Mouse (Mus musculus) midbrain, embryonic 10.5 days (tissue): Measurements from ENCODE around the gene Aspn. TPM values are rescaled to one million over a fixed set of nuclear protein-coding genes. Genes with fewer than 3 reads are reported as not detected.

Source experiments
- DNase-seq: peaks from one replicate; pipeline ENCODE4 v3.0.0-alpha.2; 2017; ENCODE audit warnings: low spot score
- H3K27ac ChIP-seq: fragments of 300-500 bp; sonication (generic); replicated peaks from 2 replicates; pipeline ENCODE4 v1.5.1; 2016; ENCODE audit warnings: mild to moderate bottlenecking
- H3K27me3 ChIP-seq: fragments of 300-500 bp; sonication (generic); 2 replicates; pipeline ENCODE4 v1.6.1; 2016; ENCODE audit warnings: low read depth, mild to moderate bottlenecking; ENCODE audit not compliant: poor library complexity, severe bottlenecking
- H3K36me3 ChIP-seq: fragments of 300-500 bp; sonication (generic); 2 replicates; pipeline ENCODE4 v1.6.1; 2016; ENCODE audit warnings: mild to moderate bottlenecking, moderate library complexity
- H3K4me1 ChIP-seq: fragments of 300-500 bp; sonication (generic); 2 replicates; pipeline ENCODE4 v1.6.1; 2016
- H3K4me3 ChIP-seq: fragments of 300-500 bp; sonication (generic); 2 replicates; pipeline ENCODE4 v1.5.1; 2016; ENCODE audit warnings: mild to moderate bottlenecking, moderate library complexity
- H3K9me3 ChIP-seq: fragments of 300-500 bp; sonication (generic); replicated peaks from 2 replicates; pipeline ENCODE4 v1.6.1; 2016; ENCODE audit warnings: mild to moderate bottlenecking
- WGBS: fragments of 180-500 bp; shearing (Covaris S2); methylation state at CpG from one replicate; pipeline ENCODE4 v1.1.7; 2016; 5-methylcytosine and 5-hydroxymethylcytosine counted together
- polyA plus RNA-seq: library from polyadenylated mRNA; unstranded; fragments of >200 nt; fragmentation: Nextera tagmentation; extraction: Ambion mirVana; gene quantifications from 2 replicates; pipeline ENCODE4 v1.2.1, GENCODE M21; 2016

The Aspn gene
- polyA plus RNA-seq, 1 experiment from 2014 or later: 0.15 TPM

- DNase-seq: no peak
- 83% methylated on average over 4 of the region's 4 CpGs for whole genome bisulfite sequencing
Observed at GRCm38 (mm10) chr13:49607714-49608113, 63.5 kb downstream of the Aspn start, which contains the start of gene Ogn. TSS of gene Ogn (plus strand) at chr13:49608046.

GRCm38 (mm10) chr13:49608589-49609322 is 64.5 kb downstream of the Aspn start:
- H3K27me3 ChIP-seq: no peaks in the 10 kb centered on the region
- H3K4me1 ChIP-seq: no peaks in the 10 kb centered on the region
- no peak overlapping the region for H3K4me3 ChIP-seq
- H3K36me3 ChIP-seq: no peaks in the 10 kb centered on the region
- no peak overlapping the region for H3K27ac ChIP-seq
- no peak for DNase-seq
- 89% methylated on average over 4 of the region's 4 CpGs for WGBS
- no peaks in the 10 kb centered on the region for H3K9me3 ChIP-seq

More at GRCm38 (mm10) chr13:49607714-49608113, 63.5 kb downstream of the Aspn start, which contains the start of gene Ogn:
- no peak within 1 kb of the TSS for H3K27ac ChIP-seq
- no peaks in the 10 kb centered on the region for H3K9me3 ChIP-seq
- no peak within 1 kb of the TSS for H3K4me3 ChIP-seq
- H3K36me3 ChIP-seq: no peaks in the 10 kb centered on the region
- no peaks in the 10 kb centered on the region for H3K4me1 ChIP-seq
- no peaks in the 10 kb centered on the region for H3K27me3 ChIP-seq

- H3K36me3 ChIP-seq: no peaks in the 10 kb centered on the region
- no peaks in the 10 kb centered on the region for H3K4me1 ChIP-seq
- no peak overlapping the region for H3K27ac ChIP-seq
- H3K4me3 ChIP-seq: no peak overlapping the region
- DNase-seq: no peak
- 94% methylated on average over 3 of the region's 3 CpGs for WGBS
- H3K27me3 ChIP-seq: no peaks in the 10 kb centered on the region
- H3K9me3 ChIP-seq: no peaks in the 10 kb centered on the region
Observed at GRCm38 (mm10) chr13:49617021-49617420, 72.8 kb downstream of the Aspn start.

Other genes with a start within 250 kb of the Aspn start
- 1.1 and 1.5 TPM in 2 replicates for gene Fgd3, start 224.1 kb upstream of the Aspn start, polyA plus RNA-seq
- gene Bicd2, start 202.9 kb upstream of the Aspn start, polyA plus RNA-seq: 29.7 and 33.9 TPM in 2 replicates
- gene Ippk, start 123.2 kb upstream of the Aspn start, polyA plus RNA-seq: 18.5 and 20.3 TPM in 2 replicates
- 1.2 and 1.6 TPM in 2 replicates for gene Tes3-ps, start 51.1 kb upstream of the Aspn start, polyA plus RNA-seq
- gene Ecm2, start 39.6 kb upstream of the Aspn start, polyA plus RNA-seq: 0.53 and 0.97 TPM in 2 replicates
- 1.1 TPM in 2 replicates for gene Omd, start 38.0 kb downstream of the Aspn start, polyA plus RNA-seq
- gene Ogn, start 63.6 kb downstream of the Aspn start, polyA plus RNA-seq: 1.8 and 4.8 TPM in 2 replicates
- gene Cenpp, start 108.3 kb downstream of the Aspn start, polyA plus RNA-seq: 32.1 and 38.4 TPM in 2 replicates
- 22.7 and 23.9 TPM in 2 replicates for gene Nol8, start 108.6 kb downstream of the Aspn start, polyA plus RNA-seq
- gene Iars, start 137.7 kb downstream of the Aspn start, polyA plus RNA-seq: 105 and 113 TPM in 2 replicates